Mouse (Mus musculus): ENCODE measurements at regions not wholly inside any gene's neighbourhood (a gene's known extent, or its start where the extent isn't known, plus 50 kb on each side); places are given as distances from the start of the nearest gene placed in this dataset.

GRCm38 (mm10) chr13:58735577-58735976 is 70.8 kb upstream of the Ntrk2 start:
- TF ChIP-seq GABPA (IDR thresholded peaks at IDR 0.05; ENCODE audit: insufficient replicate concordance, low read depth, low read length) (no peak), MEF2A (IDR thresholded peaks at IDR 0.05; ENCODE audit: borderline replicate concordance, low read depth, low read length) (no peak), POLR2A (IDR thresholded peaks at IDR 0.05; ENCODE audit: low read depth, low read length) (no peak), EP300 (IDR thresholded peaks at IDR 0.05; ENCODE audit: low read length) (no peak), MAX (IDR thresholded peaks at IDR 0.05; ENCODE audit: low read length) (no peak), CTCF (conservative IDR thresholded peaks at IDR 0.05 in 1 of 2, IDR thresholded peaks at IDR 0.05 in 1 of 2; ENCODE audit: low read depth in 2 of 2, low read length in 2 of 2) (no peak), KAT2A (IDR thresholded peaks at IDR 0.05; ENCODE audit: insufficient replicate concordance, low read length) (no peak), CHD2 (IDR thresholded peaks at IDR 0.05; ENCODE audit: low read length) (no peak), USF1 (IDR thresholded peaks at IDR 0.05; ENCODE audit: low read depth, low read length) (no peak), ETS1 (conservative IDR thresholded peaks at IDR 0.05; ENCODE audit: low read depth, low read length) (no peak), NELFE (IDR thresholded peaks at IDR 0.05; ENCODE audit: low read depth, low read length) (no peak)
